Mouse (Mus musculus): ENCODE data around the gene Nxf1. TPM values are rescaled to one million over a fixed set of nuclear protein-coding genes. Genes with fewer than 3 reads are reported as not detected.

Gene Nxf1
- polyA plus RNA-seq, 1 experiment from 2014 or later, result 189 TPM

GRCm38 (mm10) chr19:8747368-8747767 is 9.5 kb upstream of the Nxf1 start:
- no peak for ATAC-seq (replicated peaks; ENCODE audit: low FRiP score)
- 66% methylated on average over 2 of the region's 2 CpGs for WGBS
- Histone ChIP-seq H3K9me3 (replicated peaks) (no peaks in the 10 kb centered on the region), H3K4me3 (replicated peaks) (no peak overlapping the region), H3K27me3 (no peaks in the 10 kb centered on the region), H3K4me1 (peaks cover 10% of the 10 kb centered on the region), H3K27ac (no peak overlapping the region), H3K36me3 (peaks cover 98% of the 10 kb centered on the region), H3K4me2 (no peak overlapping the region), H3K9ac (no peak overlapping the region)

GRCm38 (mm10) chr19:8755652-8756051 is 1.2 kb upstream of the Nxf1 start:
- H3K4me3 ChIP-seq (replicated peaks), result peak overlapping the region; percentile 79

GRCm38 (mm10) chr19:8757471-8757998 is 662 bp downstream of the Nxf1 start:
- Histone ChIP-seq H3K36me3 (peaks cover 40% of the 10 kb centered on the region), H3K9ac (peak overlapping the region; percentile 94), H3K4me3 (replicated peaks) (peak overlapping the region; percentile 79), H3K4me2 (peak overlapping the region; percentile 71), H3K27me3 (no peaks in the 10 kb centered on the region), H3K9me3 (replicated peaks) (no peaks in the 10 kb centered on the region), H3K4me1 (peaks cover 22% of the 10 kb centered on the region), H3K27ac (peak overlapping the region; percentile 93)
- ATAC-seq (replicated peaks; ENCODE audit: low FRiP score), result 0 out of 2 replicates have a peak, but pooled peaks have one; percentile 3
- WGBS, result 4% methylated on average over 14 of the region's 14 CpGs

More at GRCm38 (mm10) chr19:8755652-8756051, 1.2 kb upstream of the Nxf1 start:
- Histone ChIP-seq H3K9ac (no peak overlapping the region), H3K4me1 (peaks cover 22% of the 10 kb centered on the region), H3K9me3 (replicated peaks) (no peaks in the 10 kb centered on the region), H3K27me3 (no peaks in the 10 kb centered on the region), H3K27ac (no peak overlapping the region), H3K36me3 (peaks cover 50% of the 10 kb centered on the region), H3K4me2 (peak overlapping the region; percentile 71)
- no peak for ATAC-seq (replicated peaks; ENCODE audit: low FRiP score)
- 67% methylated on average over 3 of the region's 3 CpGs for WGBS

GRCm38 (mm10) chr19:8758899-8759298 is 2.0 kb downstream of the Nxf1 start:
- ATAC-seq (replicated peaks; ENCODE audit: low FRiP score), result no peak
- Histone ChIP-seq H3K4me2 (peak overlapping the region; percentile 71; the same call in 1 of the 2 replicates), H3K4me1 (peaks cover 22% of the 10 kb centered on the region), H3K4me3 (replicated peaks) (0 out of 2 replicates have a peak overlapping the region, but pooled peaks have one; percentile 79), H3K36me3 (peaks cover 40% of the 10 kb centered on the region), H3K9ac (no peak overlapping the region), H3K27me3 (no peaks in the 10 kb centered on the region), H3K27ac (no peak overlapping the region), H3K9me3 (replicated peaks) (no peaks in the 10 kb centered on the region)
- 87% methylated on average over 2 of the region's 2 CpGs for WGBS

- Histone ChIP-seq H3K9ac (no peak overlapping the region), H3K4me2 (no peak overlapping the region), H3K27me3 (no peaks in the 10 kb centered on the region), H3K27ac (no peak overlapping the region), H3K4me3 (replicated peaks) (no peak overlapping the region), H3K9me3 (replicated peaks) (peaks cover 3% of the 10 kb centered on the region), H3K36me3 (peaks cover 42% of the 10 kb centered on the region), H3K4me1 (peaks cover 16% of the 10 kb centered on the region)
- 93% methylated on average over 2 of the region's 2 CpGs for WGBS
- no peak for ATAC-seq (replicated peaks; ENCODE audit: low FRiP score)
Measured at GRCm38 (mm10) chr19:8760757-8761156, 3.9 kb downstream of the Nxf1 start.

GRCm38 (mm10) chr19:8763276-8763675 is 6.4 kb downstream of the Nxf1 start:
- no peak overlapping the region for H3K27ac ChIP-seq
- peaks cover 6% of the 10 kb centered on the region for H3K4me1 ChIP-seq
- H3K9ac ChIP-seq, result no peak overlapping the region
- H3K4me3 ChIP-seq (replicated peaks), result no peak overlapping the region
- no peak overlapping the region for H3K4me2 ChIP-seq
- H3K9me3 ChIP-seq (replicated peaks), result peaks cover 3% of the 10 kb centered on the region
- no peak for ATAC-seq (replicated peaks; ENCODE audit: low FRiP score)
- H3K27me3 ChIP-seq, result no peaks in the 10 kb centered on the region
- H3K36me3 ChIP-seq, result peaks cover 66% of the 10 kb centered on the region
- WGBS, result 95% methylated on average over 4 of the region's 4 CpGs

GRCm38 (mm10) chr19:8765562-8765961 is 8.7 kb downstream of the Nxf1 start:
- ATAC-seq (replicated peaks; ENCODE audit: low FRiP score), result no peak
- H3K4me3 ChIP-seq (replicated peaks), result no peak overlapping the region
- peaks cover 88% of the 10 kb centered on the region for H3K36me3 ChIP-seq
- 96% methylated on average over 9 of the region's 9 CpGs for WGBS
- no peaks in the 10 kb centered on the region for H3K27me3 ChIP-seq
- peaks cover 6% of the 10 kb centered on the region for H3K4me1 ChIP-seq
- H3K9me3 ChIP-seq (replicated peaks), result peaks cover 3% of the 10 kb centered on the region
- no peak overlapping the region for H3K27ac ChIP-seq
- no peak overlapping the region for H3K4me2 ChIP-seq
- H3K9ac ChIP-seq, result no peak overlapping the region

- H3K36me3 ChIP-seq, result peaks cover 68% of the 10 kb centered on the region
Measured at GRCm38 (mm10) chr19:8770567-8771270, 13.8 kb downstream of the Nxf1 start, which contains the start of gene Tmem223. TSS of gene Tmem223 (plus strand) at chr19:8770996.

GRCm38 (mm10) chr19:8772996-8773395 is 16.1 kb downstream of the Nxf1 start:
- peak overlapping the region; percentile 98; the same call in 1 of the 2 replicates for H3K27ac ChIP-seq
- H3K4me3 ChIP-seq (replicated peaks), result peak overlapping the region; percentile 68
- WGBS, result 80% methylated on average over 5 of the region's 5 CpGs

More at GRCm38 (mm10) chr19:8770567-8771270, 13.8 kb downstream of the Nxf1 start, which contains the start of gene Tmem223:
- 0 out of 2 replicates have a peak, but pooled peaks have one; percentile 26 for ATAC-seq (replicated peaks; ENCODE audit: low FRiP score)
- Histone ChIP-seq H3K9me3 (replicated peaks) (no peaks in the 10 kb centered on the region), H3K9ac (peak within 1 kb of the TSS; percentile 94), H3K4me1 (peaks cover 36% of the 10 kb centered on the region), H3K27me3 (no peaks in the 10 kb centered on the region), H3K4me3 (replicated peaks) (peak within 1 kb of the TSS; percentile 77), H3K27ac (peak within 1 kb of the TSS; percentile 93), H3K4me2 (peak within 1 kb of the TSS; percentile 71)
- WGBS, result 19% methylated on average over 29 of the region's 29 CpGs

GRCm38 (mm10) chr19:8773409-8773808 is 16.5 kb downstream of the Nxf1 start:
- Histone ChIP-seq H3K9ac (peak overlapping the region; percentile 85), H3K27ac (peak overlapping the region; percentile 98), H3K4me2 (peak overlapping the region; percentile 75), H3K4me3 (replicated peaks) (peak overlapping the region; percentile 68), H3K36me3 (peaks cover 54% of the 10 kb centered on the region), H3K27me3 (no peaks in the 10 kb centered on the region), H3K9me3 (replicated peaks) (no peaks in the 10 kb centered on the region), H3K4me1 (peaks cover 42% of the 10 kb centered on the region)
- 43% methylated on average over 6 of the region's 6 CpGs for WGBS
- ATAC-seq (replicated peaks; ENCODE audit: low FRiP score), result no peak

More at GRCm38 (mm10) chr19:8772996-8773395, 16.1 kb downstream of the Nxf1 start:
- no peak for ATAC-seq (replicated peaks; ENCODE audit: low FRiP score)
- H3K9ac ChIP-seq, result peak overlapping the region; percentile 85; the same call in 1 of the 2 replicates
- H3K36me3 ChIP-seq, result peaks cover 54% of the 10 kb centered on the region
- peak overlapping the region; percentile 75 for H3K4me2 ChIP-seq
- no peaks in the 10 kb centered on the region for H3K9me3 ChIP-seq (replicated peaks)
- H3K4me1 ChIP-seq, result peaks cover 42% of the 10 kb centered on the region
- no peaks in the 10 kb centered on the region for H3K27me3 ChIP-seq

GRCm38 (mm10) chr19:8774086-8774835 is 17.4 kb downstream of the Nxf1 start, which contains the start of gene Tmem179b:
TSS of gene Tmem179b (minus strand) at chr19:8774467.
- peak within 1 kb of the TSS; percentile 98 for H3K27ac ChIP-seq
- no peaks in the 10 kb centered on the region for H3K9me3 ChIP-seq (replicated peaks)
- peak within 1 kb of the TSS; percentile 75 for H3K4me2 ChIP-seq
- peaks cover 42% of the 10 kb centered on the region for H3K4me1 ChIP-seq
- WGBS, result under 1% methylated on average over 68 of the region's 68 CpGs
- peaks cover 54% of the 10 kb centered on the region for H3K36me3 ChIP-seq
- peak; percentile 94 for ATAC-seq (replicated peaks; ENCODE audit: low FRiP score)
- H3K27me3 ChIP-seq, result no peaks in the 10 kb centered on the region
- peak within 1 kb of the TSS; percentile 85 for H3K9ac ChIP-seq
- H3K4me3 ChIP-seq (replicated peaks), result peak within 1 kb of the TSS; percentile 68

Data from kidney, embryonic 15.5 days (tissue).